In genomic region chr11:85850758-85851157, GRCm38 (mm10) we compare ENCODE assay signal across 13 mouse cellular contexts. TPM values are rescaled to one million over a fixed set of nuclear protein-coding genes. Genes with fewer than 3 reads are reported as not detected.
A peak's percentile ranks its signal among the peaks of the same experiment; 100 is the strongest.
DNase-seq lines count a peak whose midpoint lies in the region; ATAC-seq and TF ChIP-seq lines count a peak whose summit lies in the region.
"Had no signal": no experiment of that assay in that cellular context is flagged by ENCODE, and none has a peak within 500 bp of the region (broad histone marks: within the 10 kb centered on the region; RNA-seq: fewer than 3 reads in every experiment).

No protein-coding gene starts in this region.

- no peaks in the 10 kb centered on the region for H3K9me3 ChIP-seq in MEL (replicated peaks; ENCODE audit: insufficient read depth, low read length)
- H3K9me3 ChIP-seq in limb, embryonic 10.5 days (replicated peaks): no peaks in the 10 kb centered on the region
- H3K9me3 ChIP-seq: embryonic facial prominence, embryonic 12.5 days; limb, embryonic 15.5 days had no signal

- H3K27ac ChIP-seq in MEL (ENCODE audit: control insufficient read depth, low read depth, low read length): no peak overlapping the region
- peak overlapping the region; percentile 50 for H3K27ac ChIP-seq in limb, embryonic 10.5 days
- H3K27ac ChIP-seq: embryonic facial prominence, embryonic 12.5 days; limb, embryonic 15.5 days had no signal

- no peaks in the 10 kb centered on the region for H3K36me3 ChIP-seq in MEL (ENCODE audit: control insufficient read depth in 1 of 2, insufficient read depth in 2 of 2, low read length in 2 of 2)
- 0 out of 2 replicates have a peak, but pooled peaks cover 2% of the 10 kb centered on the region for H3K36me3 ChIP-seq in limb, embryonic 10.5 days
- H3K36me3 ChIP-seq: embryonic facial prominence, embryonic 12.5 days; limb, embryonic 15.5 days had no signal

- 0 out of 2 replicates have a peak, but pooled peaks have one; percentile 25 for TF ChIP-seq CTCF in lung, adult 2 months (IDR thresholded peaks at IDR 0.05; ENCODE audit: insufficient read depth, low read length)
- TF ChIP-seq CTCF in MEL (IDR thresholded peaks at IDR 0.05 in 2 of 3, conservative IDR thresholded peaks at IDR 0.05 in 1 of 3; ENCODE audit: control insufficient read depth in 1 of 3, insufficient read depth in 1 of 3, low read depth in 2 of 3, low read length in 3 of 3, poor library complexity in 1 of 3, severe bottlenecking in 1 of 3): peak; percentile 66 to 78 (median 75)

- H3K27me3 ChIP-seq in MEL (ENCODE audit: control insufficient read depth in 1 of 2, insufficient read depth in 2 of 2, low read length in 2 of 2): no peaks in the 10 kb centered on the region
- peaks cover 26% of the 10 kb centered on the region for H3K27me3 ChIP-seq in limb, embryonic 10.5 days (ENCODE audit: low read depth, poor library complexity, severe bottlenecking)
- H3K27me3 ChIP-seq: embryonic facial prominence, embryonic 12.5 days had no signal

- peaks cover 4% of the 10 kb centered on the region; the same call in 1 of the 2 replicates for H3K4me1 ChIP-seq in lung, adult 2 months (ENCODE audit: control insufficient read depth, insufficient read depth, low read length)
- H3K4me1 ChIP-seq in MEL (ENCODE audit: control insufficient read depth in 1 of 2, insufficient read depth in 2 of 2, low read length in 2 of 2): peaks cover 4 to 9% of the 10 kb centered on the region in 2 experiments; a peak in 2 of 4 replicates
- H3K4me1 ChIP-seq in limb, embryonic 10.5 days: peaks cover 37% of the 10 kb centered on the region
- H3K4me1 ChIP-seq: embryonic facial prominence, embryonic 12.5 days had no signal

- no peak for TF ChIP-seq EP300 in MEL (IDR thresholded peaks at IDR 0.05; ENCODE audit: low read depth in 1 of 2, low read length in 2 of 2)

- H3K9ac ChIP-seq in MEL (ENCODE audit: control insufficient read depth, low read depth, low read length, poor library complexity, severe bottlenecking): no peak overlapping the region
- H3K9ac ChIP-seq: embryonic facial prominence, embryonic 12.5 days; limb, embryonic 15.5 days had no signal

- peak; percentile 57 for TF ChIP-seq RAD21 in MEL (IDR thresholded peaks at IDR 0.05; ENCODE audit: low read depth, low read length)

- no peak for ATAC-seq in megakaryocyte progenitor cell, adult 5-6 weeks (replicated peaks; ENCODE audit: poor library complexity)
- ATAC-seq: midbrain, embryonic 16.5 days had no signal

- no peak overlapping the region for H3K4me3 ChIP-seq in lung, adult 2 months (replicated peaks; ENCODE audit: extremely low read depth, low read depth, low read length)
- H3K4me3 ChIP-seq in MEL (ENCODE audit: control insufficient read depth in 1 of 2, insufficient read depth in 1 of 2, low read depth in 2 of 2, low read length in 2 of 2): no peak overlapping the region
- no peak overlapping the region for H3K4me3 ChIP-seq in limb, embryonic 10.5 days
- H3K4me3 ChIP-seq: embryonic facial prominence, embryonic 12.5 days; limb, embryonic 15.5 days had no signal

- TF ChIP-seq POLR2A in lung, adult 2 months (IDR thresholded peaks at IDR 0.05; ENCODE audit: borderline replicate concordance, extremely low read depth, low read depth, low read length): 0 out of 2 replicates have a peak, but pooled peaks have one; percentile 13
- no peak for TF ChIP-seq POLR2A in MEL (IDR thresholded peaks at IDR 0.05; ENCODE audit: control insufficient read depth in 1 of 2, insufficient read depth in 1 of 2, low read depth in 1 of 2, low read length in 2 of 2, poor library complexity in 1 of 2)

- DNase-seq in heart, postnatal 4 days: peak; percentile 17
- DNase-seq in heart, adult 11 months: no peak
- DNase-seq in lung, adult 2 months: no peak
- DNase-seq in lung, postnatal 14 days: no peak
- DNase-seq in MEL (ENCODE audit: low read depth, low spot score): peak; percentile 68
- peak; percentile 56 for DNase-seq in limb, embryonic 10.5 days (ENCODE audit: low spot score)
- DNase-seq in thymus, adult 18-20 months: no peak

- WGBS in lung, adult 2 months: 34% methylated on average over 6 of the region's 6 CpGs
- WGBS in limb, embryonic 10.5 days: 53% methylated on average over 6 of the region's 6 CpGs

- no peaks in the 10 kb centered on the region for H3K79me2 ChIP-seq in MEL (ENCODE audit: control insufficient read depth, insufficient read depth, low read length, poor library complexity)

TF ChIP-seq in MEL, 35 proteins besides CTCF, POLR2A, EP300 and RAD21:
- TF ChIP-seq HCFC1 (IDR thresholded peaks at IDR 0.05; ENCODE audit: low read depth, low read length) (no peak), ZC3H11A (IDR thresholded peaks at IDR 0.05; ENCODE audit: low read depth, low read length) (peak; percentile 70), MEF2A (IDR thresholded peaks at IDR 0.05; ENCODE audit: extremely low read depth, insufficient replicate concordance, low read depth, low read length, poor library complexity, severe bottlenecking) (no peak), RCOR1 (IDR thresholded peaks at IDR 0.05; ENCODE audit: low read depth, low read length) (no peak), MXI1 (IDR thresholded peaks at IDR 0.05; ENCODE audit: low read depth, low read length) (no peak), SMC3 (IDR thresholded peaks at IDR 0.05; ENCODE audit: low read depth, low read length) (peak; percentile 83)

RNA-seq across cellular contexts. Expression of gene Gm11444, which starts 0.6 kb away (rescaled TPM):
- not detected for total RNA-seq in heart, postnatal 4 days (2021)
- polyA plus RNA-seq in lung, adult 2 months (2012; rRNA removed): not detected in 2 replicates
- total RNA-seq in MEL (2012; rRNA removed): not detected in 2 replicates
- under 1 TPM in 1 of 2 experiments, not detected in 1; 0.21 TPM for polyA plus RNA-seq in MEL (2012; ENCODE audit: insufficient read depth in 1 of 2, insufficient read length in 2 of 2, low read depth in 1 of 2, low replicate concordance in 2 of 2, missing spikeins in 1 of 2)
- not detected in 2 replicates for polyA plus RNA-seq in limb, embryonic 10.5 days (2016; fragmentation: Nextera tagmentation; extraction: Ambion mirVana)
- not detected in 2 replicates for total RNA-seq in megakaryocyte progenitor cell, adult 5-6 weeks (2015)
- total RNA-seq in megakaryocyte progenitor cell, adult 5-6 weeks (2017): not detected in 2 replicates
- polyA plus RNA-seq: embryonic facial prominence, embryonic 12.5 days; frontal cortex, adult 2 months; heart, embryonic 16.5 days; limb, embryonic 15.5 days; midbrain, embryonic 16.5 days had no signal

RNA-seq across cellular contexts. Expression of gene Tbx2, which starts 18.4 kb away (rescaled TPM):
- 10 to 100 TPM; 11.3 to 11.5 TPM for total RNA-seq in heart, postnatal 4 days (2021)
- 257 and 302 TPM in 2 replicates for polyA plus RNA-seq in lung, adult 2 months (2012; rRNA removed)
- not detected in 2 replicates for total RNA-seq in MEL (2012; rRNA removed)
- polyA plus RNA-seq in MEL (2012; ENCODE audit: insufficient read depth in 1 of 2, insufficient read length in 2 of 2, low read depth in 1 of 2, low replicate concordance in 2 of 2, missing spikeins in 1 of 2): under 1 TPM in 1 of 2 experiments, not detected in 1; 0.01 TPM
- 4.0 and 5.3 TPM in 2 replicates for polyA plus RNA-seq in limb, embryonic 10.5 days (2016; fragmentation: Nextera tagmentation; extraction: Ambion mirVana)
- 0.10 TPM in 1 of 2 replicates, not detected in the other for total RNA-seq in megakaryocyte progenitor cell, adult 5-6 weeks (2015)
- total RNA-seq in megakaryocyte progenitor cell, adult 5-6 weeks (2017): not detected in 2 replicates

RNA-seq across cellular contexts. Expression of gene Tbx4, which starts 35.5 kb away (rescaled TPM):
- total RNA-seq in heart, postnatal 4 days (2021): under 1 TPM in 1 of 2 experiments, not detected in 1; 0.09 TPM
- polyA plus RNA-seq in lung, adult 2 months (2012; rRNA removed): 79.5 and 80.4 TPM in 2 replicates
- total RNA-seq in MEL (2012; rRNA removed): 0.07 and 0.12 TPM in 2 replicates
- under 1 TPM in 1 of 2 experiments, not detected in 1; 0.64 TPM for polyA plus RNA-seq in MEL (2012; ENCODE audit: insufficient read depth in 1 of 2, insufficient read length in 2 of 2, low read depth in 1 of 2, low replicate concordance in 2 of 2, missing spikeins in 1 of 2)
- 23.5 and 49.0 TPM in 2 replicates for polyA plus RNA-seq in limb, embryonic 10.5 days (2016; fragmentation: Nextera tagmentation; extraction: Ambion mirVana)
- total RNA-seq in megakaryocyte progenitor cell, adult 5-6 weeks (2015): not detected in 2 replicates
- total RNA-seq in megakaryocyte progenitor cell, adult 5-6 weeks (2017): not detected in 2 replicates

Comparison
In these comparisons a context has a peak if more than half of its experiments do, and no peak if none do; other contexts are left out.
1. DNase-seq: peak in heart, postnatal 4 days (single experiment), MEL (single experiment) and limb, embryonic 10.5 days (single experiment); none in heart, adult 11 months (single experiment), lung, adult 2 months (single experiment), lung, postnatal 14 days (single experiment) and thymus, adult 18-20 months (0 of 2).
2. RNA of gene Tbx2, which starts 18.4 kb away (total RNA-seq): 11.3 to 11.5 TPM in heart, postnatal 4 days; not detected in MEL and 0.10 TPM in megakaryocyte progenitor cell, adult 5-6 weeks; every median in the first group is over 10 times any median in the second.